Mouse (Mus musculus): ENCODE measurements at regions not wholly inside any gene's neighbourhood (a gene's known extent, or its start where the extent isn't known, plus 50 kb on each side); places are given as distances from the start of the nearest gene placed in this dataset.
"Not testable (repeated sequence)": the region's sequence is repeated elsewhere in the genome, so short reads cannot be mapped to it uniquely, and the experiment has no call there.

DNA sequence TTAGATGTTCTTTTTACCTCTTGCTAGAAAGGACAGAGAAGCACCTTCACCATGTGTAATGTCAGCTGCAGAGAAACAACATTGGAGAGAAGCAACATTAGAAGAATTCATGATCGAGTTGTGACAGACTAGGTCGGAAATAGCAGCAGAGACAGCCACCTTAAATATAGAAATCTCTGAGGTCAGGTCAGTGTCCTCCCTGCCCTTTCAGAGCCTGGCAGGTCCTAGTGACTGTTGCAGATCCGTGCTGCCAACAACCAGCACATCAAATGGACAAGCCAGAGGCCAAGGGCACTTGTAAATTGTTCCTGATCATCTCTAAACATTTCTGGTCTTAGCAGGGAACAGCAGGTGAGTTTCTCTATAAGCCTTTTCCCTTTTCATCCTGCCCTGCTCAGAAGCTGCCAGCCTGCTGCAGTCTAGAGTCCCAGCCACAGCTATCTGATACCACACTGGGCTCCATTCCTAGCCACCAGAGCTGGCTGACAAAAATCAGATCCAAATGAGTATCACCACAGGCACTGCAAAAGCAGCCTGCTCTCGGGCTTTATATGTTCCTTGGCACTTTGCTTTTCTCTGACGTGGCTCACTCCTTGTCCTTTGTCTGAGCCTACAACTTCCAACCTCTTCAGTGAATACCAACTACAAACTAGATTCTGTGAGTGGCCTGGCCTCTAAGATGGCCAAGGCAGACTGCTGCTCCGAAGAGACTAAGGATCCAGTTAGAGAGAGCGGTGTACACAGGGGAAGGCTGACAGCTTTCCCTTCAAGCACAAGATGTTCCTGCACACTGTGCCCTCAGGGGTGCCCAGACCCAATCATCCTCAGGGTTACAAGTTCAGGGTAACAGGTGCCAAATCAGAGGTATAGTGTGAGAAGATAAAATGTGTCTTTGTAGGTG is 102.8 kb upstream of the Pfn2 start:
- H3K4me3 ChIP-seq (ENCODE audit: low read depth, low read length), result no peak overlapping the region
- no peak overlapping the region for H3K4me2 ChIP-seq (ENCODE audit: low read length)
- 53% methylated on average over 7 of the region's 7 CpGs for WGBS
- no peak overlapping the region for H3K27ac ChIP-seq (ENCODE audit: low read depth, low read length)
- H3K9ac ChIP-seq (ENCODE audit: low read length), result 0 out of 2 replicates have a peak overlapping the region, but pooled peaks have one; percentile 8
- DNase-seq (ENCODE audit: low spot score) (peak; percentile 17), ATAC-seq (peak; percentile 69; the same call in 1 of the 2 replicates)
- no peaks in the 10 kb centered on the region for H3K9me3 ChIP-seq (replicated peaks; ENCODE audit: control insufficient read depth, low read length)
- no peaks in the 10 kb centered on the region for H3K27me3 ChIP-seq (replicated peaks; ENCODE audit: control insufficient read depth, insufficient read depth, low read length)
- H3K4me1 ChIP-seq (ENCODE audit: control insufficient read depth, insufficient read depth, low read length), result peaks cover 4% of the 10 kb centered on the region; the same call in 1 of the 2 replicates
- no peaks in the 10 kb centered on the region for H3K36me3 ChIP-seq (ENCODE audit: control insufficient read depth, insufficient read depth, low read length)

DNA sequence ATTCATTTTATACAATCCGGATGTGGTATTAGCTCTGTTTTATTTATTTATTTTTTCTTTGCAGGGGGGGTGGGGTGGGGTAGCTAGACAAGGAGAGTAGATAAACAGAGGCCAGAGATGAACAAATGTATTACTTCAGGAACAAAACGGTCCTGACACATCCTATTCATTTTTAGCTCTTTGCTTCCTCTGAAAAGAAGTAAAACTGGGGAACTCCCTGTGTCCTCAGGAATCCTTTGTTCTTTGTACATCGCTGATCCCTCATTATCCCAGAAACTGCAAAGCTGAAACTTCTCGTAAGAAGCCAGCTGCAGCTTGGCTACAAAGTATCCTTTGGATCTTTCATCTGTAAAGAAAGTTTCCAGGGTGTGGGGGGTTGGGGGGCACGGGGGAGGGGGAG is 103.6 kb upstream of the Pfn2 start:
- Histone ChIP-seq H3K9ac (ENCODE audit: low read length) (no peak overlapping the region), H3K4me2 (ENCODE audit: low read length) (no peak overlapping the region), H3K27me3 (replicated peaks; ENCODE audit: control insufficient read depth, insufficient read depth, low read length) (no peaks in the 10 kb centered on the region), H3K4me1 (ENCODE audit: control insufficient read depth, insufficient read depth, low read length) (peaks cover 4% of the 10 kb centered on the region; the same call in 1 of the 2 replicates), H3K4me3 (ENCODE audit: low read depth, low read length) (no peak overlapping the region), H3K27ac (ENCODE audit: low read depth, low read length) (no peak overlapping the region), H3K9me3 (replicated peaks; ENCODE audit: control insufficient read depth, low read length) (no peaks in the 10 kb centered on the region), H3K36me3 (ENCODE audit: control insufficient read depth, insufficient read depth, low read length) (no peaks in the 10 kb centered on the region)
- 5% methylated on average over 5 of the region's 5 CpGs for WGBS
- DNase-seq (ENCODE audit: low spot score) (peak; percentile 31), ATAC-seq (0 out of 2 replicates have a peak, but pooled peaks have one; percentile 12)

DNA sequence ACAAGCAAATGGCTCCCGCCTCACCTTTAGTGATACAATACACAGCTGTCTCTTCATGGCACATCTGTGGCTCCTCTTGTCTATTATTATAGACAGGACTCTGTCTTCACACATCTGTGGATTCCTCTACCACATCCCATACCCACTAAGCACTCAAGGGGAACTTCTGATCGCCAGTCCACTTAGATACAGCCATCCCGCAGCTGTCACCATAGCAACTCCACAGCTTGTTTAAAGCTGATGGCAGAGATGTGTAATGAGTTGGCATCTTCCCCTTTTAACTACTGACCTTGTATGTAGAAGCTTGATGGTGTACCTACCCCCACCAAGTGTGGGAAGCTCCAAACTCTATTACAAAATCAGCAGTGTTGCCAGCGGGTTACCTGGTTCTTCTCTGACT is 109.5 kb upstream of the Pfn2 start:
- H3K9me3 ChIP-seq (replicated peaks; ENCODE audit: control insufficient read depth, low read length), result no peaks in the 10 kb centered on the region
- H3K9ac ChIP-seq (ENCODE audit: low read length), result no peak overlapping the region
- 81% methylated on average over 4 of the region's 4 CpGs for WGBS
- H3K27ac ChIP-seq (ENCODE audit: low read depth, low read length), result no peak overlapping the region
- no peaks in the 10 kb centered on the region for H3K27me3 ChIP-seq (replicated peaks; ENCODE audit: control insufficient read depth, insufficient read depth, low read length)
- no peak overlapping the region for H3K4me3 ChIP-seq (ENCODE audit: low read depth, low read length)
- H3K36me3 ChIP-seq (ENCODE audit: control insufficient read depth, insufficient read depth, low read length), result no peaks in the 10 kb centered on the region
- ATAC-seq (no peak), DNase-seq (ENCODE audit: low spot score) (no peak)
- H3K4me1 ChIP-seq (ENCODE audit: control insufficient read depth, insufficient read depth, low read length), result no peaks in the 10 kb centered on the region
- no peak overlapping the region for H3K4me2 ChIP-seq (ENCODE audit: low read length)

DNA sequence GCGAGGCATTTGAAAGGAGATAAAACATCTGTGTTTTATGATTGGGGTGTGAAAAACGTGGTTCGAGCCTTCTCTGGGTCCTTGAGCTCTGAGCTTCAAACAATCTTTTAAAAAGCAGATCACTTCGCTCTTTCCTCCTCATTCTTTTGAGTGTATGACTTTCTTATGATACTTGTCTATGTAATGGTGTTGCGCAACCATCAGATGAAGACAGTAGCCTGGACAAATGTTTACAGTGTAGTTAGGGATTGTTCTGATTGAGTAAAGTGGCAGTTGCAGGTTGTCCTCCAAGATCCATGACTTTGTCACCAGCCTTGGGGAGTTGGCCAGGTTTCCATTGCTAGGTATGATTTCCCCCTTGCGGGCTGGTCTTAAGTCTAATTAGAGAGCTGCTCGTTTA is 116.1 kb upstream of the Pfn2 start:
- H3K36me3 ChIP-seq (ENCODE audit: control insufficient read depth, insufficient read depth, low read length), result no peaks in the 10 kb centered on the region
- H3K4me2 ChIP-seq (ENCODE audit: low read length), result no peak overlapping the region
- H3K27me3 ChIP-seq (replicated peaks; ENCODE audit: control insufficient read depth, insufficient read depth, low read length), result no peaks in the 10 kb centered on the region
- no peaks in the 10 kb centered on the region for H3K4me1 ChIP-seq (ENCODE audit: control insufficient read depth, insufficient read depth, low read length)
- ATAC-seq (no peak), DNase-seq (ENCODE audit: low spot score) (no peak)
- H3K9ac ChIP-seq (ENCODE audit: low read length), result no peak overlapping the region
- H3K4me3 ChIP-seq (ENCODE audit: low read depth, low read length), result no peak overlapping the region
- WGBS, result 86% methylated on average over 7 of the region's 7 CpGs
- no peaks in the 10 kb centered on the region for H3K9me3 ChIP-seq (replicated peaks; ENCODE audit: control insufficient read depth, low read length)
- no peak overlapping the region for H3K27ac ChIP-seq (ENCODE audit: low read depth, low read length)

DNA sequence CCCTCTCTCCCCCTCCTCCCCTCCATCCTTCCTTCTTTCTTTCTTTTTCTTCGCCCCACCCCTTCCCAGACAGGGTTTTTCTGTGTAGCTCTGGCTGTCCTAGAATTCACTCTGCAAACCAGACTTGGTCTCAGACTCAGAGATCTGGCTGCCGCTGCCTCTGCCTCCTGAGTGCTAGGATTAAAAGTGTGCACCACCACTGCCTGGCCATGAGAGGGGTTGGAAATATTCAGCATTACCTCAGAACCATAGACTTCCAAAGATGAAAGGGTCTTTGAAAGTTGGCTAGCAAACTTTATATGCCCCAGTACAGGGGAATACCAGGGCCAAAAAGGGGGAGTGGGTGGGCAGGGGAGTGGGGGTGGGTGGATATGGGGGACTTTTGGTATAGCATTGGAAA is 122.7 kb upstream of the Pfn2 start:
- not testable (repeated sequence) for H3K9me3 ChIP-seq (replicated peaks; ENCODE audit: control insufficient read depth, low read length); H3K4me3 ChIP-seq (ENCODE audit: low read depth, low read length); ATAC-seq; H3K4me2 ChIP-seq (ENCODE audit: low read length); DNase-seq (ENCODE audit: low spot score); H3K4me1 ChIP-seq (ENCODE audit: control insufficient read depth, insufficient read depth, low read length); H3K9ac ChIP-seq (ENCODE audit: low read length); H3K27me3 ChIP-seq (replicated peaks; ENCODE audit: control insufficient read depth, insufficient read depth, low read length); H3K36me3 ChIP-seq (ENCODE audit: control insufficient read depth, insufficient read depth, low read length); H3K27ac ChIP-seq (ENCODE audit: low read depth, low read length)
- WGBS, result 89% methylated on average over 2 of the region's 2 CpGs

DNA sequence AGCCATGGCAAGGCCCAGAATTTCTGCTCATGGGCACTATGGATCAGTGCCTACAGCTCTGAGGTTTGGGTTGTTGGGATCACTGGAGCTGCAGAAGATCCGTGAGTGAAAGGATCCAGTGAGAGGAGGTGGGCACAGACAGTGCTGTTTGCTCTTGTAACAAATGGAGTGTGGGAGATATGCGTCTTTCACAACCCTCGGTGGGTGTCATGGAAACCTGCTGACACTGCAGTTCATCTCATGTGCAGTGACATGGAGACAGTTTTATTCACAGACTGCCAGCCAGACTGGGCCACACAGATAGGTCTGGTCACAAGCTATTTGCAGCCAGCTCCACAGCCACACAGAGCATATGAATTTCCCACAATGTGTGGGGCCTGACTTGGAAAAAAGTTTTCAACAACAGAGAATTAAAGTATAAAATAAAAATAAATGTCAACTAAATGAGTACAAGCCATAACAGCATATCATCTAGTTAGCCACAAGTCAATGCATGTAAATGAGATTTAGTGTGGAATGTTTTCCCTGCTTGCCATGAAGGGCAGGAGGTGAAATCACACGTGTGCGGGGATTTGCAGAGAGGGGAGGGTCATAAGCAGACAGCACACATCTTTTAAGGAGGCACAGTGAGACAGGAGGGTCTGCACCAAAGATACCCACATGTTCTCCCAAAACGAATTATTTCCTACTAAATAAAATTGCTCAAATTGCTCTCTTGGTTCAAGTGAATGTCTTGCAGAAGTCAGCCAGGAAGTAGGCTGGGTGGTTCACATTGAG is 124.8 kb upstream of the Pfn2 start:
- Histone ChIP-seq H3K4me1 (ENCODE audit: control insufficient read depth, insufficient read depth, low read length) (no peaks in the 10 kb centered on the region), H3K36me3 (ENCODE audit: control insufficient read depth, insufficient read depth, low read length) (no peaks in the 10 kb centered on the region), H3K4me2 (ENCODE audit: low read length) (no peak overlapping the region), H3K27ac (ENCODE audit: low read depth, low read length) (no peak overlapping the region), H3K27me3 (replicated peaks; ENCODE audit: control insufficient read depth, insufficient read depth, low read length) (no peaks in the 10 kb centered on the region), H3K9me3 (replicated peaks; ENCODE audit: control insufficient read depth, low read length) (no peaks in the 10 kb centered on the region), H3K9ac (ENCODE audit: low read length) (no peak overlapping the region), H3K4me3 (ENCODE audit: low read depth, low read length) (no peak overlapping the region)
- 63% methylated on average over 6 of the region's 6 CpGs for WGBS
- ATAC-seq (no peak), DNase-seq (ENCODE audit: low spot score) (peak; percentile 17)

DNA sequence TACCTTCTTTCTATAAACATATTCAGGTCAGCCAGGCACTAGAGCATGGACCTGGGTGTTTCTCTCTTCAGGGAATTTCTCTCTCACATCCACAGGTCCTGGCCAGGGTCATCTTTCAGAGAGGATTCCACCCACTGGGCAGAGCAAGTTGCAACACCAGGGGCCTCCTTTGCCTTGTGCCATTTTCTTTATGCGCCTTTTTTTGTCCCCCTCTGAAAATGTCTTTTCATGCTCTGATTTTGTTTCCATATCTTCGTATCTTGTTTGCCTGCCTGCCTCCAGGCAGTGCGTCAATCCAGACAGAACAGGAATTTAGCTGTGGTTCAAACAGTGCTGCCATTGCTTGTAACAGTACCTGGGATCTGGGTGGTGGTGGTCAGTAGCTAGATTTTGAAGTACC is 125.7 kb upstream of the Pfn2 start:
- Histone ChIP-seq H3K4me1 (ENCODE audit: control insufficient read depth, insufficient read depth, low read length) (no peaks in the 10 kb centered on the region), H3K36me3 (ENCODE audit: control insufficient read depth, insufficient read depth, low read length) (no peaks in the 10 kb centered on the region), H3K4me3 (ENCODE audit: low read depth, low read length) (no peak overlapping the region), H3K4me2 (ENCODE audit: low read length) (no peak overlapping the region), H3K9ac (ENCODE audit: low read length) (no peak overlapping the region), H3K27me3 (replicated peaks; ENCODE audit: control insufficient read depth, insufficient read depth, low read length) (no peaks in the 10 kb centered on the region), H3K27ac (ENCODE audit: low read depth, low read length) (no peak overlapping the region), H3K9me3 (replicated peaks; ENCODE audit: control insufficient read depth, low read length) (no peaks in the 10 kb centered on the region)
- no peak for DNase-seq (ENCODE audit: low spot score)
- ATAC-seq, result no peak
- WGBS, result 85% methylated on average over 3 of the region's 3 CpGs

DNA sequence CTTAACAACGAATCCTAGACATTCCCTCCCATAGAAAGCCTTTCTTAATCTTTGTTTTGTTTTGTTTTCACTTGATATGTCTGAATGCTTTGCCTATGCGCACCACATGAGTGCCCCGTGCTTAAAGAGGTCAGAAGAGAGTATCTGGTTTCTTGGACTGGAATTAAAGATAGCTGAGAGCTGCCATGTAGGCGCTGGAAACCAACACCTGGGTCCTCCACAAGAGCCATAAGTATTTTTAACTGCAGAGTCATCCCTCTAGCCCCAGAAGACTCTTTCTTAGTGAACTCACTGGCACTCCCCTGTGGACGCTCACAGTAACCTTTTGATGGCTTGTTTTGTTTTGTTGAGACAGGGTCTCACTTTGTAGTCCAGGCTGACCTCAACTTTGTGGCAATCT is 127.5 kb upstream of the Pfn2 start:
- DNase-seq (ENCODE audit: low spot score) (no peak), ATAC-seq (no peak)
- no peak overlapping the region for H3K27ac ChIP-seq (ENCODE audit: low read depth, low read length)
- no peaks in the 10 kb centered on the region for H3K9me3 ChIP-seq (replicated peaks; ENCODE audit: control insufficient read depth, low read length)
- WGBS, result 67% methylated on average over 5 of the region's 5 CpGs
- no peak overlapping the region for H3K4me2 ChIP-seq (ENCODE audit: low read length)
- H3K9ac ChIP-seq (ENCODE audit: low read length), result no peak overlapping the region
- no peak overlapping the region for H3K4me3 ChIP-seq (ENCODE audit: low read depth, low read length)
- H3K4me1 ChIP-seq (ENCODE audit: control insufficient read depth, insufficient read depth, low read length), result no peaks in the 10 kb centered on the region
- H3K36me3 ChIP-seq (ENCODE audit: control insufficient read depth, insufficient read depth, low read length), result no peaks in the 10 kb centered on the region
- no peaks in the 10 kb centered on the region for H3K27me3 ChIP-seq (replicated peaks; ENCODE audit: control insufficient read depth, insufficient read depth, low read length)
